Mouse (Mus musculus): ENCODE results near the gene Ubqln1. TPM values are rescaled to one million over a fixed set of nuclear protein-coding genes. Genes with fewer than 3 reads are reported as not detected.

Ubqln1 gene
- 52.2 and 56.8 TPM in 2 replicates for polyA plus RNA-seq (2012; rRNA removed)

DNA sequence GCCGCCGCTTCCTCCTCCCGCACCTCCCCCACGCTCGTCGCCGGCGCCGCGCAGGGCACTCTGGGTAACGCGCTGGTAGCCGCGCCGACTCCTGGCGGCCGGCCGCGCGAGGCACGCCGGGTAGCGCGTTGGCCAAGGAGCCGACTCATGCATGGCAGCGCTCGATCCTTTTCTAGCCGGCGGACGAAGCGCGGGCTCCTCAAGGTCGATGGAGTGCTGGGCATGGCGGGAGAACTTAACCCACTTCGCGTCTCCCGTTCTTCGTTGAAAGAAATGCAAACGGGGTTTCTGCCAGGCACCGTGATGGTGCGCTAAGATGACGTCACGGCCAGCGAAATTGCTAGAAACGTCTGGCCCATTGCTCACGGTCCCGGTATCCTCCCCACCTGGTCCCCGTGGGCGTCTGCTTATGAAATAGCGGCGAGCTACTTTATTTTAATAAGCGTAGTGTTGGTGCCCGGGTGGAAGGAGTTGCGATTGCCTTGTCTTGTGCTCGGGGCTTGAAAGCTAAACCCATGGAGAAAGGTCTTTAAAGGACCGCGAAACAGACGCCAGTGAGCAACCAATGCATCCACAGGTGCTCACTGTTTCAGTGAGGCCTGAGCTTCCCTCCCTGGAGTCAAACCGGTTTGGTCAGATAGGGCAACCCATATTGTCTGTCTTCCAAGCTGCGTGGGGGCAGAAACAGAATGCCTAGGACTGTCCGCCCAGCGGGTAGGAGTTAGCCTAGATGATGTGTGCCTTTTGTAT, at the start of gene Ubqln1:
Gene Ubqln1 (minus strand): TSS at position 62 of the 750 bp plus-strand sequence.
- peak; percentile 87 for DNase-seq (ENCODE audit: low spot score)

DNA sequence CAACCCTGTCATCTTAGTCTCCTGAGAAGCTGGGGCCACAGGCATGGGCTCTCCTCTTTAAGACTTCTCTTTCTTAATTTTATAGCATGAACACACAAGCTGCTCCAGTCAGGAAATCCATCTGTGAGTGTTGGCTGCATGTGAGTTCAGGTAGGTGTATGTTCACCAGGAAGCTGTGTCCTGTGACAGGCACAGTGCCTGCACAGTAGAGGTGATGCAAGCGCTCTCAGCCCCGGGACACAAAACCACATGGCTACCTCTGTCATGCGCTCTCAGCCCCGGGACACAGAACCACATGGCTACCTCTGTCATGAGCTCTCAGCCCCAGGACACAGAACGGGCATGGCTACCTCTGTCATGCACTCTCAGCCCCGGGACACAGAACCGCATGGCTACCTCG, 48.1 kb upstream of the Ubqln1 start:
- DNase-seq (ENCODE audit: low spot score), result no peak

DNA sequence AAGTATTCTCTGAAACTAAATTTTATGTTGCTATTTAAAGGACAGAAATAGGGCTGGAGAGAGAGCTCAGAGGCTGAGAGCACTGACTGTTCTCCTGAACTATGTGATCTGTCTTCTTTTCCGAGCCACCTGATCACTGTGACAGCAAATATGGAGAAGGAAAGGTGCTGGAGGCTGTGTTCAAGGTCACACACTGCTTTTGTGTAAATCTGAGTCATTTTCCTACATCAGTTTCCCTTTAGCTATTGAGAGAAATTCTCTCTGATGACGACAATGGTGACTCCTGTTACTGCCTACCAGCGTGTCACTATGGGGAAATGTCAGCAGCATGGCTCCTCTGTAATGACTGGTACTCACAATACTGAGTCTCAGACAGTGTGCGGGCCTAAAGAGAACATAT, 46.2 kb upstream of the Ubqln1 start:
- no peak for DNase-seq (ENCODE audit: low spot score)

DNA sequence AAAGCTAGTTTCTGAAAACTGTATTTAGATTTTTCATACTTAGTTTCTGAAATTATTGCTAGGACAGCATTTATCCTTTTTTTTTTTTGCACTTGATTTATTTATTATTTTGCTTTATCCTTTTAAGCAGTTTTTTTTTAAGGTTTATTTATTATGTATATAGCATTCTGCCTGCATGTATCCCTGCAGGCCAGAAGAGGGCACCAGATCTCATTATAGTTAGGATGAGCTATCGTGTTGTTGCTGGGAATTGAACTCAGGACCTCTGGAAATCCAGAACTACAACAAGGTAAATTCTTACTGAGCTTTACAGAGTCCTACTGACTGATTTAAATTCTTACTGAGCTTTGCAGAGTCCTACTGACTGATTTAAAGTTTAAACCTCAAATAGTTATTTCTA, 37.8 kb upstream of the Ubqln1 start:
- no peak for DNase-seq (ENCODE audit: low spot score)

DNA sequence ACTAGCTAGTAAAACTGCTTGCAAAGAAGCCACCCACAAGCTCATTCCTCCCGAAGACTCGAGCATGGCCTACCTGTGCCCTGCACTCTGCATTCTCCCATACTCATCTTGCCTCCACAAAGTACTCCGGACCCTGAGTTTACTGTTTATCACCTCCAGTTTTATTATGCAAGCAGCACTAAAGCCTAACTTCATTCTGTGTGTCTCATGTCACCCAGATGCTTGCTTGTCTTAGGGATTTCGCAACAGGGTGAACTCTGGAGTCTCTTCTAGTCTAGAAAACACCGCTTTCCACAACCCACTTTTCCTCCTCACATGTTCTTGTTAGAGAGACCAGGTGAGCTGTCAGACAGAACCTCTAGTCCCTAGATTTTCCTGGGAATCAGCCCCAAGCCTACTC, 33.5 kb upstream of the Ubqln1 start:
- DNase-seq (ENCODE audit: low spot score), result no peak

DNA sequence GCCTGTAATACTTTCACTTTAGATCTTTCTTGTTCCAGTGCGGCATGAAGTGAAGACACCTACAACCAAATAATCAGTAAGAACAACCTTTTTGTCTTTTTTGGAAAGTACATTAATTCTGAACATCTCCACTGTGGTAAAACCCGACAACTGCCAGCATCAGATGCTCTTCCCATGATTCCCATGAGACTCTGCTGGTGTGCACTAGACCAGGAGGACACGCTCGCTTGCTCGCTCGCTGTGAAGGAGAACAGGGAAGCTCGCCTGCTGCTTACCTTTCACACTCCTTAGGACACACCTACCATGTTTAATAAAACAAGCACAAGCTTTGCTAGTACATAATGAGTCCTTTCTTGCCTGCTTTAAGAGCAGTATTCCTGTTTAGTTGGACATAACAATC, 21.1 kb upstream of the Ubqln1 start:
- no peak for DNase-seq (ENCODE audit: low spot score)

DNA sequence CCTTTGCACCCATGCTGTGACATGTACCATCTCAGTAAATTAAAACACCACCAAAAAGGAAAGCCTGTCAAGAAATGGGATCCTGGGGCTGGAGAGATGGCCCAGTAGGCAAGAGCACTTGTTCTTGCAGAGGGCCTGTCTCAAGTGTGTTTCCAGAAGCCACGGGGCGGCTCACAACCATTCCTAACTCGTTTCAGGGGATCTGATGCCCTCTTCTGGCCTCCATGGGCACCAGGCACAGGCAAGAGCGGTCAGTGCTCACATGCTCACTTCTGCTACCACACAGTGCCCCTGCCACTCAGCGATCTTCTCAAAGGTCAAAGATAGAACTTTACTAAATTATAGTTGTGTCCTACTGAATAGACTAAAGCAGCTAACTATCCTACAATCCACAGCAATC, 17.2 kb upstream of the Ubqln1 start:
- peak; percentile 35 for DNase-seq (ENCODE audit: low spot score)

DNA sequence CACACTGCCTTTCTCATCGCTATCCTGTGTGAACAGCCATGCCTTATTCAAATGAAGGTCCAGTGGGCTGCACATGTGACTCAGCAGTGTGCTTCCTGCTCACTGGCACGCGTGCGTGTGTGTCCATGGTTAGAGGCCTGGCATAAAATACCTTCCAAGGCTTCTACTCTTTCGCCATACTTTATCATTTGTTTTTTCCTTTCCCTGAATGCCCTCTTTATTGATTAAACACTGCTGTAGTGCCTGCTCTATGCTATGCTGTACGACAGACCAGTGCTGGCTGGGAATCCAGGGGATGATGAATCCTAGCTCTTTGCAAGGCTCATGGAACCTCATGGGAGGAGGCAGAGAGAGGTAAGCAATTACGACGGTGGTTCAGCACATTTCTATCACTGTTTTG, 16.6 kb upstream of the Ubqln1 start:
- no peak for DNase-seq (ENCODE audit: low spot score)

DNA sequence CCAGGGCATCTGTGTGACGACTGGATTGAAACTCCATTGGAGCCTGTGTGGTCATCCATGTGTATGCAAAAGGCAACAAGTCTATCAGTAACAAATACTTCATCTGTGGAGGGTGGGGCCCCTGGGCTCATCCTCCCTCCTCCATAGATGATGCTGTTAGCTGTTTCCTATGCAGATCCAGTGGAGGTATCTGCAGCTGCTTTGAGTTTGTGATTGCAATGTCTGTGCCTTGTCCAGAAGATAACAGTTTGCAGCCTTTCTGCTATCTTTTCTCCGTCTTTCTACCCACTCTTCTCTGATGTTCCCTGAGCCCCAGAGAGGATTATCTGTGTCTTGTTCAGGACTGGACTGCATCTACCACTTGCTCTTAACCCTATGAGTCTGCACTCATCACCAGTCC, 13.2 kb upstream of the Ubqln1 start:
- no peak for DNase-seq (ENCODE audit: low spot score)

DNA sequence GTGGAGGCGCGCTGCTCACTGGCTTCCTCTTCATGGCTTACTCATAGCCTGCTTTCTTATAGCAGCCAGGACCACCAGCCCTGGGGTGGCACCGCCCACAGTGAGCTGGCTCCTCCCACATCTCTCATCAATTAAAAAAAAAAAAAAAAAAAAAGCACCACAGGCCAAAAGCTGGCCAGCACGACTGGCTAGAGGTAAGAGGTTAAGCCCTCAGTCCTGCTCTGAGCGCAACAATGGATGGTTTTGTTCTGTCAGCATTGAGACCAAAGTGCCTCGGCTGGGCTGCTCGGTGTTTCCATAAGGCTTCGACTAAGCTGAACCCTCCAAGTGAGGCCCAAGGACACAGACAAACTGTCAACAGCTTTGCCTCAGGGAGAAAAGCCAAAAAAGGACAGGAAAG, 10.2 kb upstream of the Ubqln1 start:
- no peak for DNase-seq (ENCODE audit: low spot score)

DNA sequence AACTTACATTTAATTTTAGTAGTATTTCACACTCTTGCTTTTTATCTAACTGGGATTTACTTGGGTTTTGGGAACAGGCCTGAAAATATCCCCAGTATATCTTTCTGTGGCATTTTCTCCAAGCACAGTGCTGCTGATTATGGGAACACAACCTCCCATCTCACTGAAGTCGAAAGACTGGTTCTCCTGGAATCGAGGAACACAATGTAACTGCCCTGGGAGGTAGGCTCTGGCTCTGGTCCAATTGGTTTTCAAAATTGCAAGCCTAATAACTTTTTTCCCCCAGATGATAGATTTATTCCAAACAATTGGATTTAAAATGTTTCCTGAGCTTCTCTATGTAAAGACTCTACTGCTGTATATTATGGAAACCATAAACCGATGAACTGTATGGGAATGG, 4.8 kb upstream of the Ubqln1 start:
- DNase-seq (ENCODE audit: low spot score), result no peak

DNA sequence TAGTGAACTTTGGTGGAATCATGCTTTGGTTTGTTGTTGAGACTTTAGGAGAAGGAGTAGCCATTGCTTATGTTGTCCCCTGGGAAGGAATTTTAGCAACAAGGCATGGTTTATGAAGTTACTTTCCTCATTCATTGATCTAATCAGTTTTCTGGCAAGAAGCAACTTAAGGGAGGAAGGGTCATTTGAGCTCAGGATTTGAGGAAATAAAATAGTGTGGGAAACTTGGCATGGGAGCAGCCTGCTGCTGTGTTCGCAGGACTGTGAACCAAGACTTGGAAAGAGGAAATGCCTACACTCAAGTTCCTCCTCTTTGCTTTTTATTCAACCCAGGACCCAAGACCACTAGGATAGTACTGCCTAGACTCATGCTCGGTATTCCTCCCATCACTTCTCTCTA, 2.1 kb upstream of the Ubqln1 start:
- no peak for DNase-seq (ENCODE audit: low spot score)

DNA sequence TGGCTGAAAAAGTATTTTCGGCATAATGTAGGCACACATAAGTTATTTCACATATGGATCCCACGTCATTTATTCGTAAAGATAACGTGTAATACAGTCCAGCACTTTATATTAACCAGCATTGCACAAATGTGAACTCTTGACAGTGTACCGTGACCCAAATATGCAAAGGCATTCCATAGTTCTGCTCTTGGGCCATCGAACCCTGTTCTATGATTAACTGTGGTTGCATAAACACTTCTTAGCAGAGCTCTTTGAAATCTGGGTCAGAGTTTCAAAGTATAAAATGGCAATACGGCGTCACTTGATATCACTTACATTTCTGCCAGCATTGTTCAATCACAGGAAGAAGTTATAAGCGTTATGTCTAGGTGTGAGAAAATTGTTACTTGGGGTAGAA, 942 bp upstream of the Ubqln1 start:
- no peak for DNase-seq (ENCODE audit: low spot score)

DNA sequence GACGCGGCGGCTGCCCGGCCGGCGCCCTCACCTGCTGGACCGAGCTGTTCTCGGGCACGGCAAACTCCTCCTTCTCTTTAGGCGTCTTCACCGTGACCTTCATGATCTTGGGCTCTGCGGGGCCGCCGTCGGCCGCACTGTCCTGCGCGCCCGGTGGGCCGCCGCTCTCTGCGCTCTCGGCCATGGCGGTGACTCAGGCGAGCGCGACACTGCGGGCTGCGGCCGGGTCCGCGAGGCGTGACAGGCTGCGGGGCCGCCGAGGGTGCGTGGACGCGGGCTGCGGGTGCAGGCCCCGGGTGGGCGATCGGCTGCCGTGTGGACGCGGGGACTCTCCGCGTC, 231 bp downstream of the Ubqln1 start:
- no peak for DNase-seq (ENCODE audit: low spot score)

DNA sequence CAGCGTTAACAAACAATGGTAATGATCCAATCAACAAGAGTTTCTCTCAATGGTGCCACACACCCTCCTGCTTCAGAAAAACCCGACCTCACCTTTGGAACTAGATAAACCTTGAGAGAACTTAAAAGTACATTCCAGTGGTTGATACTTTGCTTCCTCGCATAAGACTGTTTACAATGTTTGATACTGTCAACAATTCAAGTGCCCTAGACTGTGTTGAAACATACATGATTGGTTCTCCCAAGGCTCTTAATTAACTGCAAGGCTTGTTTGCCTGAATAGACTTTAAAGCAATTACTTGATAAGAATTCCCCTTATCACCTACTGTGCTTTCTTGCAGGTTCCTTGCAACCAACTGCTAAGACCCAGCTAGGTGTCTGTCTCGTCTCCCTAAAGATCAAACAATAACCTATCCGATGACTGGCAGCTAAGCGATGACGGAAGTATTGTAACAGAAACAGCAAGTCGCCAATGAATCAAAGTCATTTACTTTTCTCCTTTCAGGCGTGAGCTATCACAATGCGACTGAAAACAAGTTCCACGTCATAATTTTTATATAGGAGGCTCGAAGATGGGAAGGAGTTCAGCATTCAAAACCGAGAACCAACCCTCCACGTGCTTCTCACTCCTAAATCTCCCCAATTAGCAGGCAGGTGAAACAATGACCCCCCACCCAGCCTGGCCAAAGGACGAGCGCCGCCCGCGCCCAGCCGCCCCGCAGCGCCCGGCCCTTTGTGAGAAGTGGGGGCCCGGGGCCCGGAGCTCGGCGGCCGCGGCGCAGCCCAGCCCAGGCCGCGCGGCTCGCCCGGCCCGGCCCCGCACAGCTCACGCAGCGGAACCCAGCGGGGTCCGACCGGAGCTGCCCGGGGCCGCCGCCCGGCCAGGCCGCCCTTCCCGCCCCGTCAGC, 854 bp downstream of the Ubqln1 start:
- DNase-seq (ENCODE audit: low spot score), result no peak

DNA sequence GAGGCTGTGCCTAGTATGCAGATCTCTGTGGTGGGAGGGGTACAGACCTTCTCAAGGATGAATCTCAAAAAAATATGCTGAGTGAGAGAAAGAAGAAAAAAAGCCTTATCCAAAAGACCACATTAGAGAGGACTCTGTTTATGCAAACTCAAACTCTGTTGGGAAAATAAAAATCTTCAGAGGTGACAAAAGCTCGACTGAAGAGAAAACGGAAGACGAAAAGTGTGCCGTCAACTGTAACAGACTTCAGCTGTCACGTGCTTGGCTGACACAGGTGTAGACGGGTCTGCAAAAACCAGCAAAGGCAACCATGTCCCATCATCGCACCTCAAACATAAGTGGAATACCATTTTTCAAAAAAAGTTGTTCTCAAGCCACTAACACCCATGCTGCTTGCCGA, 1.7 kb downstream of the Ubqln1 start:
- DNase-seq (ENCODE audit: low spot score), result no peak

DNA sequence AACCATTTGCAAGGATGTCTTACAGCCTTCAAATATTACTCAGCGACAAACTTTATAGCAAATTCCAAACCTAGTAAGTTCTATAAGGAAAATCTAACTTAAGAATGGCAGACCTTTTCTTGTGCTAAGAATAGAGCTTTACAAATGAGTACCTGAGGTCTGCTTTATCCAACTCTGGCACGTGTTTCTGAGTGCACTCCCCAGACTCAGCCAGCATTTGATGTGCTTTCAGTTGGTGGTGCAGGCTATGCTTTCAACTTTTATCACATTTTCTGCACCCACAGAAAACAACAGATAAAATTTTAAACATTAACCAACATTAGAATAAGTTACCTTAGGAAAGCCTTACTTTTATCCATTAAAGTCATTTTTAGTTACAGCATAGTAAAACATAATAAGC, 2.9 kb downstream of the Ubqln1 start:
- DNase-seq (ENCODE audit: low spot score), result no peak

DNA sequence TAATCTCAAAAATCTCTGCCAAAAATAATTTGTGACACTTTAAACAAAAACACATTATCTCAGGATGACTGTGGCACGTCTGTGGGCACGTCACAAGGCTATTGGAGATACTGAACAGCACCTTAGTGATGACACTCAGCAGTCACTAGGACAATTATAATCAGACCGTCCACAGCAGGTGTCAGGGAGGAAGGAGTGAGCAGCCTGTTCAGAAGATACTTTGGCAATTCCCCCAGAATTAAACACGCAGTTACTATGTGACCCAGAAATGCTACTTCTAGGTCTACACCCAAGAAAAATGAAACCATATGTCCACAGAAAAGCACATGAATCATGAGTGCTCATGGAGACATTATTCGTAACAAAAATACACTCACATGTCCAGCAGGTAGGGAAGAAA, 5.0 kb downstream of the Ubqln1 start:
- no peak for DNase-seq (ENCODE audit: low spot score)

DNA sequence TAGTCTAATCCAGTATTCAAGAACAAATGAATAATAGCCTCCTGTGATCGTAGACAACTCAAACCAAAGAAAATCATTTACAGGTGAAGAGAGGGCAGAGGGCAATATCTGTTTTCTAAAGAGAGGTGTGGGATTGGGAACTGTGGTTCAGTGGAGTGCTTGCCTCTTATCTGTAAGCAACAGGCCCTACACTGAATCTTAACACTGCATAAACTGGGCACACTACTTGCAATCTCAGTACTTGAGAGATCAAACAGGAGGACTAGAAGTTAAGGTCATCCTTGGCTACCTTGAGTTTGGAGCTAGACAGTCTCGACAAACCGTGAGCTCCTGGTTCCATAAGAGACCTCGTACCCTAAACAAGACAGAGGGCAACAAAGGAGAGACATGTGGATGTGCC, 9.4 kb downstream of the Ubqln1 start:
- no peak for DNase-seq (ENCODE audit: low spot score)

DNA sequence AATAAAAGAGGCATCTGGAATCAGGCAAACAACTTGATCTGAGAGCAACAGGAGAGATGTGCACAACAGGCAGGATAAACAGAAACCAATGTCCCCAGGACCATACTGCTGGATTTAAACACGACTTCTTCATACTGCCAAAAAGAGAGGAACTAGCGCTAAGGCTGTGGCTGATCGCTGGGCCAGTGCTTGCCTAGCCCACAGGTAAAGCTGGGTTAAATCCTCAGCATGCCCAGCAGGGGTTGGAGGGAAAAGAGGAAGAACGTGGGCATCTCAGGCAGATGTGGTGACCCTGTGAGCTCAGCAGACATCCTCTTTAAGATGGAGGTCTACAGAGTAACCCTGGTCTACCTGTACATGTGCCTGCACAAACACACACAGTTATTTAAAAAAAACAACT, 10.5 kb downstream of the Ubqln1 start:
- DNase-seq (ENCODE audit: low spot score), result no peak

DNA sequence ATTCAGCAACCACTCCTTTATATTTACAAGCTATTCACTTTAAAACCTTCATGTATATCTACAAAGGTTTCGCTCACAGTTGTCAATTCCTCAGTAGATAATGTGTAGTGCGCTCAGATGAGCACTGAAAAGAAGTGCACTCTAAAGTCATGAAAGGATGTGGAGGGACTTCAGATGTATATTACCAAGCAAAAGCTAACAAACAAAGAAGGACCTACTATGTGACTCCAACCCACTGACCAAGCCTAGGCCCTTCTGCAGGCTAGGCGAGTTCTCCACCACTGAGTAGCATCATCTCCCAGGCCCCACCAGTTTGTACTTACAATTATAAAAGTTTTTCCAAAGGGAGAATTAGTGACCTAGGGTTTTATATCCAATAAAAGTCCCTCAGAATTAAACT, 11.3 kb downstream of the Ubqln1 start:
- no peak for DNase-seq (ENCODE audit: low spot score)

DNA sequence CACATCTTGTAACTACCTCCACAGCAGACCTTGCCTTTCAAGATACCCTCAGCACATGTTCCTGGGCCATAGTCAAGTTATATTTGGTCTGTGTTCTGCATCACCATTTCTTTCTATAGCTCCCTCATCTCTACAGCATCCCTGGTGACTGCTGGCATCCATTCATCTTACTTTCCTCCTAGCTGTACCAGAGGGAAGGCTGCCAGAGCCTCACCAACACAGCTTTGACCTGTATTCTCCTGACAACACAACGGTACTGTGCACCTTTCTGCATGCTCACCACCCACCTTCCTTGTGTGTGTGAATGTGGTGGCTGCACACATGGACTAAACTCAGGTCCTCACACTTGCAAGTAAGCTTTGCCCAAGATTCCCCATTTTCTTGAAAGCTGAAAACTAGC, 12.6 kb downstream of the Ubqln1 start:
- no peak for DNase-seq (ENCODE audit: low spot score)

DNA sequence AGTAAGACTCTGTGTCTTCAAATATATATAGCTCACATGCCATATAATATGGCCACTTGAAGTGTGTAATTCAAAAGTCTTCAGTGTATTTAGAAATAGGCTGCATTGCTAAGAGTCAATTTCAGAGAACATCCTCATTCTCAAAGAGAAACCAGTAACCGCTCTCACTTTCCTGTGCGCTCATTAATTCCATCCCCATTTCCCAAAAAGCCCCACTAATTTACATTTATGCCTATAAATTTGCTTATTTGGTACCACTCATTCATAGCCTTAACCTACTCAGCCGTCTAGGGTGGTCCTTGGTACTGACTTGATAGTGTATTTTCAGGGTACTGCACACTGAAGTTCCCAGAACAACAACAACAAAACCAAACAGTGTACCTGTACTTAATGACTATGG, 13.5 kb downstream of the Ubqln1 start:
- DNase-seq (ENCODE audit: low spot score), result no peak
